Mouse (Mus musculus) left cerebral cortex, postnatal 25 days (tissue): ENCODE measurements around the gene Kcnrg. TPM values are rescaled to one million over a fixed set of nuclear protein-coding genes. Genes with fewer than 3 reads are reported as not detected.
"Not testable (repeated sequence)": the region's sequence is repeated elsewhere in the genome, so short reads cannot be mapped to it uniquely, and the experiment has no call there.

Experiments
- DNase-seq, 2 experiments: peaks; one replicate each; pipeline ENCODE4 v3.0.0; 2022; ENCODE audit warnings: low spot score in 2 of 2, mixed read lengths in 1 of 2
- intact Hi-C: fragments of 180-260 bp; cut with DNase I; formaldehyde crosslinking; loops from one replicate; pipeline ENCODE4 v1.15.1; 2025
- total RNA-seq, 2 experiments: library from RNA; stranded (reverse); gene quantifications; 2 replicates each; pipeline ENCODE4 v1.2.3; 2021

The Kcnrg gene
- total RNA-seq: under 1 TPM; 0.55 to 0.83 TPM

- DNase-seq: no peak
- intact Hi-C loops: no loop called here
Observed at GRCm38 (mm10) chr14:61607157-61607556, at the start of gene Kcnrg. Gene Kcnrg, plus strand, starts transcription at chr14:61607457.

- intact Hi-C loops: loop anchor here (5.0 kb wide), 1 partner anchor 88 kb away; no protein-coding TSS in a partner anchor
- DNase-seq: no peak
Observed at GRCm38 (mm10) chr14:61558901-61559300, 48.4 kb upstream of the Kcnrg start.

GRCm38 (mm10) chr14:61559856-61560255 lies 47.4 kb upstream of the Kcnrg start:
- intact Hi-C loops: loop anchor here (5.0 kb wide), 1 partner anchor 87 kb away; no protein-coding TSS in a partner anchor
- DNase-seq: no peak

GRCm38 (mm10) chr14:61566211-61566610 lies 41.0 kb upstream of the Kcnrg start:
- intact Hi-C loops: not testable (repeated sequence)

GRCm38 (mm10) chr14:61569344-61569743 lies 37.9 kb upstream of the Kcnrg start:
- DNase-seq: no peak
- intact Hi-C loops: no loop called here

More at GRCm38 (mm10) chr14:61566211-61566610, 41.0 kb upstream of the Kcnrg start:
- DNase-seq: not testable (repeated sequence)

GRCm38 (mm10) chr14:61571366-61571765 lies 35.9 kb upstream of the Kcnrg start:
- DNase-seq: peak; percentile 77 to 84
- intact Hi-C loops: loop anchor here (2.0 to 10.0 kb wide), 4 partner anchors 473 to 885 kb away; partner anchors contain the start of gene Gucy1b2

GRCm38 (mm10) chr14:61572131-61572530 lies 35.1 kb upstream of the Kcnrg start:
- intact Hi-C loops: loop anchor here (5.0 to 10.0 kb wide), 3 partner anchors 473 to 760 kb away; no protein-coding TSS in a partner anchor
- DNase-seq: no peak

- intact Hi-C loops: loop anchor here (10.0 kb wide), 1 partner anchor 470 kb away; no protein-coding TSS in a partner anchor
- DNase-seq: no peak
Observed at GRCm38 (mm10) chr14:61575066-61575465, 32.2 kb upstream of the Kcnrg start.

- DNase-seq: no peak
- intact Hi-C loops: loop anchor here (10.0 kb wide), 1 partner anchor 469 kb away; no protein-coding TSS in a partner anchor
Observed at GRCm38 (mm10) chr14:61575941-61576340, 31.3 kb upstream of the Kcnrg start.

GRCm38 (mm10) chr14:61589288-61590065 lies 17.8 kb upstream of the Kcnrg start:
- DNase-seq: no peak
- intact Hi-C loops: no loop called here

GRCm38 (mm10) chr14:61596719-61597426 lies 10.4 kb upstream of the Kcnrg start:
- intact Hi-C loops: no loop called here
- DNase-seq: no peak

GRCm38 (mm10) chr14:61597968-61598367 lies 9.3 kb upstream of the Kcnrg start, which contains the start of gene Trim13:
Gene Trim13, plus strand, starts transcription at chr14:61598247.
- DNase-seq: no peak
- intact Hi-C loops: no loop called here

GRCm38 (mm10) chr14:61599057-61599806 lies 8.0 kb upstream of the Kcnrg start:
- intact Hi-C loops: no loop called here
- DNase-seq: peak; percentile 89 to 92

- no peak for DNase-seq
- intact Hi-C loops: loop anchor here (5.0 kb wide), 1 partner anchor 46 kb away; no protein-coding TSS in a partner anchor
Observed at GRCm38 (mm10) chr14:61601348-61601747, 5.9 kb upstream of the Kcnrg start.

GRCm38 (mm10) chr14:61603069-61603755 lies 4.0 kb upstream of the Kcnrg start:
- intact Hi-C loops: loop anchor here (5.0 kb wide), 1 partner anchor 44 kb away; no protein-coding TSS in a partner anchor
- DNase-seq: no peak

GRCm38 (mm10) chr14:61604081-61604480 lies 3.2 kb upstream of the Kcnrg start:
- no peak for DNase-seq
- intact Hi-C loops: loop anchor here (5.0 kb wide), 1 partner anchor 43 kb away; no protein-coding TSS in a partner anchor

- DNase-seq, intact Hi-C loops: not testable (repeated sequence)
Observed at GRCm38 (mm10) chr14:61606088-61606487, 1.2 kb upstream of the Kcnrg start.

GRCm38 (mm10) chr14:61611766-61612165 lies 4.5 kb downstream of the Kcnrg start:
- DNase-seq: no peak
- intact Hi-C loops: no loop called here

GRCm38 (mm10) chr14:61613319-61613718 lies 6.1 kb downstream of the Kcnrg start:
- DNase-seq: no peak
- intact Hi-C loops: no loop called here
